Mouse (Mus musculus) hindbrain, embryonic 13.5 days (tissue): ENCODE measurements around the gene Trim69. TPM values are rescaled to one million over a fixed set of nuclear protein-coding genes. Genes with fewer than 3 reads are reported as not detected.

Source experiments
- ATAC-seq: fragments of 200-750 bp; cut with Nextera tagmentation; 2 replicates; pipeline ENCODE4 v1.8.0; 2017; ENCODE audit warnings: moderate TSS enrichment; ENCODE audit not compliant: low FRiP score
- H3K27ac ChIP-seq: fragments of 300-500 bp; sonication (generic); 2 replicates; pipeline ENCODE4 v1.5.1; 2015; ENCODE audit warnings: inconsistent platforms, mild to moderate bottlenecking, moderate library complexity
- H3K27me3 ChIP-seq: fragments of 300-500 bp; sonication (generic); 2 replicates; pipeline ENCODE4 v1.6.1; 2015; ENCODE audit warnings: mild to moderate bottlenecking, inconsistent platforms
- H3K36me3 ChIP-seq: fragments of 300-500 bp; sonication (generic); 2 replicates; pipeline ENCODE4 v1.6.1; 2015; ENCODE audit warnings: mild to moderate bottlenecking, inconsistent platforms
- H3K4me1 ChIP-seq: fragments of 300-500 bp; sonication (generic); replicated peaks from 2 replicates; pipeline ENCODE4 v1.6.1; 2015; ENCODE audit warnings: inconsistent platforms
- H3K4me2 ChIP-seq: fragments of 300-500 bp; sonication (generic); 2 replicates; pipeline ENCODE4 v1.6.1; 2015; ENCODE audit warnings: inconsistent platforms, mild to moderate bottlenecking, moderate library complexity
- H3K4me3 ChIP-seq: fragments of 300-500 bp; sonication (generic); 2 replicates; pipeline ENCODE4 v1.5.1; 2015; ENCODE audit warnings: mild to moderate bottlenecking, inconsistent platforms
- H3K9ac ChIP-seq: fragments of 300-500 bp; sonication (generic); 2 replicates; pipeline ENCODE4 v1.6.1; 2015; ENCODE audit warnings: mild to moderate bottlenecking, inconsistent platforms
- H3K9me3 ChIP-seq: fragments of 300-500 bp; sonication (generic); 2 replicates; pipeline ENCODE4 v1.6.1; 2016; ENCODE audit warnings: inconsistent platforms
- WGBS: fragments of 180-500 bp; shearing (Covaris S2); methylation state at CpG from one replicate; pipeline ENCODE4 v1.1.7; 2015; 5-methylcytosine and 5-hydroxymethylcytosine counted together
- polyA plus RNA-seq: library from polyadenylated mRNA; unstranded; fragments of >200 nt; fragmentation: Nextera tagmentation; extraction: Ambion mirVana; gene quantifications from 2 replicates; pipeline ENCODE4 v1.2.1, GENCODE M21; 2015

Gene Trim69
- polyA plus RNA-seq, 1 experiment from 2014 or later, result not detected

- Histone ChIP-seq H3K27ac (no peak overlapping the region), H3K36me3 (no peaks in the 10 kb centered on the region), H3K4me1 (no peaks in the 10 kb centered on the region), H3K4me3 (no peak overlapping the region), H3K9ac (no peak overlapping the region), H3K27me3 (no peaks in the 10 kb centered on the region), H3K4me2 (no peak overlapping the region), H3K9me3 (no peaks in the 10 kb centered on the region)
- 93% methylated on average over 4 of the region's 4 CpGs for WGBS
- no peak for ATAC-seq
Observed at GRCm38 (mm10) chr2:122156051-122156700, 4.3 kb upstream of the Trim69 start.

- H3K4me3 ChIP-seq, result no peak overlapping the region
- no peaks in the 10 kb centered on the region for H3K27me3 ChIP-seq
- no peaks in the 10 kb centered on the region for H3K9me3 ChIP-seq
- H3K4me1 ChIP-seq, result no peaks in the 10 kb centered on the region
- H3K9ac ChIP-seq, result no peak overlapping the region
- no peak for ATAC-seq
- H3K27ac ChIP-seq, result no peak overlapping the region
- no peaks in the 10 kb centered on the region for H3K36me3 ChIP-seq
- no peak overlapping the region for H3K4me2 ChIP-seq
Observed at GRCm38 (mm10) chr2:122157561-122157960, 2.9 kb upstream of the Trim69 start.

DNA sequence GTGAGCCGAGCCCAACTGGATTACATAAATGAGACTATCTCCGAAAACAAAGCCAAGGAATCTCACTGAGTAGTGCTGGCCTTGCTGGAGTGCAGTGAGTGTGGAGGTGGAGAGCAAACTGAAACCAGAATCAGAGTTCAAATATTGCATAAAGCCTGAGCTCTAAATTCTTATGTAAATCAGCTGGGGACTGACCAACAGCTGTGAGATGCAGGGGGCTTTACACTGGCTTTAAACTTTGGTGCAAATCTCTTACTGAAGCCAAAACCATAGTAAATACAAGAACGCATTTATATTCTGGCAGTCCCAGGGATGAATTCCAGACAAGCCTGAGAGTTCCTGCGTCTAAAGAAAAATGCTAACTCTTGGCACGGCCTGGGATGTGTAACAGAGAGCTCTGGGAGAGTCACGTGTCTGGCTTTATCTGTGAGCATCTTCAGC, 2.1 kb upstream of the Trim69 start:
- 62% methylated on average over 6 of the region's 6 CpGs for WGBS
- no peak for ATAC-seq
- Histone ChIP-seq H3K4me3 (no peak overlapping the region), H3K9ac (no peak overlapping the region), H3K4me1 (no peaks in the 10 kb centered on the region), H3K36me3 (no peaks in the 10 kb centered on the region), H3K27ac (no peak overlapping the region), H3K27me3 (no peaks in the 10 kb centered on the region), H3K9me3 (no peaks in the 10 kb centered on the region), H3K4me2 (no peak overlapping the region)

- H3K4me2 ChIP-seq, result no peak overlapping the region
- ATAC-seq, result no peak
- 91% methylated on average over 6 of the region's 6 CpGs for WGBS
- no peak overlapping the region for H3K9ac ChIP-seq
- no peaks in the 10 kb centered on the region for H3K4me1 ChIP-seq
- no peak overlapping the region for H3K4me3 ChIP-seq
- H3K27me3 ChIP-seq, result no peaks in the 10 kb centered on the region
- H3K27ac ChIP-seq, result no peak overlapping the region
- no peaks in the 10 kb centered on the region for H3K36me3 ChIP-seq
- no peaks in the 10 kb centered on the region for H3K9me3 ChIP-seq
Observed at GRCm38 (mm10) chr2:122159667-122160066, 833 bp upstream of the Trim69 start.

DNA sequence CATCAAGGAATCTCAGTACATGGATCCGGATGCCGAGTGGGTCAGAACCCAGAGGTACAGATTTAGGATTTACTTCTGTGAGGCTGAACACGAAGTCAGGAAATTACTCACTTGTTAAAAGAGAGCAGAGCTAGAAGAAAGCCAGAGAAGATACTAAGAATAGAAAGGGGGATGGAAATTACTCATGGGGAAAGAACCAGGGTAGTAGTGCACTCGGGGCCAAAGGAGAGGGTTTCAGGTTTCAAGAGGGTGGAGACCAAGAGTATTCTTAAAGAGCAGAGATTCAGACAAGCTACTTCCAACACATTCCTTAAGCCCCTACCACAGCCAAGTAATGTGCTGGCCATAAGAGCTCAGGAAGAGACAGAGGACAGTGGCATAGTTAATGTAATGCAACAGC, 1.0 kb downstream of the Trim69 start:
- 24% methylated on average over 4 of the region's 4 CpGs for WGBS
- Histone ChIP-seq H3K4me3 (no peak overlapping the region), H3K4me1 (no peaks in the 10 kb centered on the region), H3K9me3 (no peaks in the 10 kb centered on the region), H3K9ac (no peak overlapping the region), H3K4me2 (no peak overlapping the region), H3K27ac (no peak overlapping the region), H3K27me3 (no peaks in the 10 kb centered on the region), H3K36me3 (no peaks in the 10 kb centered on the region)
- ATAC-seq, result no peak

GRCm38 (mm10) chr2:122162529-122162928, 2.0 kb downstream of the Trim69 start:
- ATAC-seq, result no peak
- Histone ChIP-seq H3K36me3 (no peaks in the 10 kb centered on the region), H3K4me2 (no peak overlapping the region), H3K4me1 (no peaks in the 10 kb centered on the region), H3K4me3 (no peak overlapping the region), H3K9me3 (no peaks in the 10 kb centered on the region), H3K27ac (no peak overlapping the region), H3K27me3 (no peaks in the 10 kb centered on the region), H3K9ac (no peak overlapping the region)
- 75% methylated on average over 2 of the region's 2 CpGs for WGBS

- Histone ChIP-seq H3K4me1 (no peaks in the 10 kb centered on the region), H3K36me3 (no peaks in the 10 kb centered on the region), H3K27ac (no peak overlapping the region), H3K9me3 (no peaks in the 10 kb centered on the region), H3K9ac (no peak overlapping the region), H3K27me3 (no peaks in the 10 kb centered on the region), H3K4me2 (no peak overlapping the region), H3K4me3 (no peak overlapping the region)
- 83% methylated on average over 13 of the region's 13 CpGs for WGBS
- no peak for ATAC-seq
Observed at GRCm38 (mm10) chr2:122163430-122164195, 3.1 kb downstream of the Trim69 start.

DNA sequence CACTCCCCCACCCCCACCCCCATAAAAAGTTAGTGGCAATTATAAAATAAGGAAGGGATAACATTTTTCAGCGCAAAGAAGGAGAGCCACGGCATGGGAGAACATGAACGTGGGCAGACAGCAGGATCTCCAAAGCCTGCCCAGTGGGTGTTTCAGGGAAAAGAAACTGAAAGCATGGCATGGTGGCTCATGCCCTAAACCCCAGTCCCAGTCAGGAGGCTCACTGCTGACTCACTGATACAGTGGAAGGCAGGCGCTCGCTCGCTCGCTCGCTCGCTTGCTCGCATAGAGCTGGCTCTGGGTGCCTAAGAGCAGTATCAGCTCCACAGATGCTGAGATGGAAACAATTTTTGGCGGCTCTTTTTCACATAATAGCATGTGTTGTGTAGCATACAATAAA, 3.8 kb downstream of the Trim69 start:
- no peaks in the 10 kb centered on the region for H3K9me3 ChIP-seq
- no peaks in the 10 kb centered on the region for H3K36me3 ChIP-seq
- no peak for ATAC-seq
- H3K27me3 ChIP-seq, result no peaks in the 10 kb centered on the region
- no peak overlapping the region for H3K27ac ChIP-seq
- H3K4me2 ChIP-seq, result no peak overlapping the region
- H3K4me1 ChIP-seq, result no peaks in the 10 kb centered on the region
- WGBS, result 88% methylated on average over 11 of the region's 11 CpGs
- no peak overlapping the region for H3K4me3 ChIP-seq
- no peak overlapping the region for H3K9ac ChIP-seq

DNA sequence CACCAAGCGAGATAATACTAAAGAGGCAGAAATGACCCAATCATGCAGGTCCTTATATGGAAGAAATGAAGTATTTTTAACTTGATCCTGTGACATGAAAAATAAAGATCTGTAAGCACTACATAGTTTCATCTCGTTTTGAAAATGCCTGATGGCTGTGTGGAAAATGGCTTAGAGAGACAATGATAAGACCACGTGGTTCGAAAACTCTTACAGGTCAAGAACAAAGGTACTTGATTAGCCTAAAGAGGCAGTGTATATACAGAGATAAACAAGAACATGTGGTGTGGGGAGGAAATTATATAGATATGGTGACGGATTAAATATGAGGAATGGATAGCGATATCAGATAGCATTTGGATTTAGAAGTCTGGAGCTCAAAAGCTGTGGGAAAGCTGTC, 10.8 kb downstream of the Trim69 start:
- H3K4me3 ChIP-seq, result no peak overlapping the region
- WGBS, result 93% methylated on average over 6 of the region's 6 CpGs
- H3K4me1 ChIP-seq, result no peaks in the 10 kb centered on the region
- no peak overlapping the region for H3K9ac ChIP-seq
- no peaks in the 10 kb centered on the region for H3K9me3 ChIP-seq
- H3K4me2 ChIP-seq, result no peak overlapping the region
- no peak overlapping the region for H3K27ac ChIP-seq
- no peaks in the 10 kb centered on the region for H3K27me3 ChIP-seq
- ATAC-seq, result no peak
- no peaks in the 10 kb centered on the region for H3K36me3 ChIP-seq

DNA sequence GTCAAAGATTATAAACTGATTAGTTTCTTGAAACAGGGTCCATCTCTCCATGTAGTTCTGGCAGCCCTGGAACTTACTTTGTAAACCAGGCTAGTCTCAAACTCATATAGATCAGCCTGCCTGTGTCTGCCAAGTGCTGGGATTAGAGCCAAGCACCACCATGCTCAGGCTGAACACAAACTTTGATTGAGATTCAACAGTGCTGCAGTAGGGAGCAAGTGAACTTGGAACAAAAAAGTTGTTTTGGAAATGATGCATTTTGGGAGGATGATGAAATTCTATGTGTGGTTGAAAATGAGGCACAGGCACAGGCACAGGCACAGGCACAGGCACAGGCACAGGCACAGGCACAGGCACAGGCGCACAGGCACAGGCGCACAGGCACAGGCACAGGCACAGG, 11.7 kb downstream of the Trim69 start:
- H3K4me2 ChIP-seq, result no peak overlapping the region
- no peaks in the 10 kb centered on the region for H3K4me1 ChIP-seq
- no peak for ATAC-seq
- H3K36me3 ChIP-seq, result no peaks in the 10 kb centered on the region
- H3K27me3 ChIP-seq, result no peaks in the 10 kb centered on the region
- no peak overlapping the region for H3K4me3 ChIP-seq
- WGBS, result 95% methylated on average over 2 of the region's 2 CpGs
- H3K9me3 ChIP-seq, result no peaks in the 10 kb centered on the region
- H3K9ac ChIP-seq, result no peak overlapping the region
- H3K27ac ChIP-seq, result no peak overlapping the region

DNA sequence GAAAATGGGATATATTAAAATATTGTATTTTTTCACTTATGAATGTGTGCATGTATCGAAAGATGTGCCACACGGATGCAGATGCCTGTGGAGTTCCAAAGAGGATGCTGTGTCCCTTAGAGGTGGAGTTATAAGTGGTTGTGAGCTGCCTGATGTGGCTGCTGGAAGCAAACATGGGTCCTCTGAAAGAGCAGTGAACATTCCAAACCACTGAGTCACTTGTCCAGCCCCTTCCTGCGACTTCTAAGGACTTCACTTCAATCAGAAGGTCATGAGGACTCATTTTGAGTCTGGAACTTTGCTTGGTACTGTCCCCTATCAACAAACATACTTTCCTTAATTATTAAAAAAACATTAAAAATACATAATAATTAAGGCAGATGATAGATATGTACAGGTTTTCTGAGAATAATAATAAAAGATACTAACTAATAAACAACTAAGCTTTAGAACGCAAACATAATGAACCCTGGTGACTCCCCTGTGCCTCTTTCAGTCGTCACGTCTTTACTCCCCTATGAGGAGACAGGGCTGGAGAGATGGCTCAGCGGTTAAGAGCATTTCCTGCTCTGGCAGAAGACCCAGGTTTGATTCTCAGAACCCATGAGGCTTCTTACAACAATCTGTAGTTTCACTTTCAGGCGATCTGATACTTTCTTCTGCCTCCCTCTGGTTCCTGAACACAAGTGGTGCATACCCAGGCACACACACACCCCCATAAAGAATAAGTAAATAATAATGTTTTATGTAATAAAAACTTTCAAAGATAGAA, 19.7 kb downstream of the Trim69 start:
- H3K4me2 ChIP-seq, result no peak overlapping the region
- H3K9ac ChIP-seq, result no peak overlapping the region
- H3K27me3 ChIP-seq, result no peaks in the 10 kb centered on the region
- no peaks in the 10 kb centered on the region for H3K36me3 ChIP-seq
- 79% methylated on average over 8 of the region's 8 CpGs for WGBS
- H3K4me3 ChIP-seq, result no peak overlapping the region
- no peak for ATAC-seq
- no peaks in the 10 kb centered on the region for H3K4me1 ChIP-seq
- H3K9me3 ChIP-seq, result no peaks in the 10 kb centered on the region
- no peak overlapping the region for H3K27ac ChIP-seq

DNA sequence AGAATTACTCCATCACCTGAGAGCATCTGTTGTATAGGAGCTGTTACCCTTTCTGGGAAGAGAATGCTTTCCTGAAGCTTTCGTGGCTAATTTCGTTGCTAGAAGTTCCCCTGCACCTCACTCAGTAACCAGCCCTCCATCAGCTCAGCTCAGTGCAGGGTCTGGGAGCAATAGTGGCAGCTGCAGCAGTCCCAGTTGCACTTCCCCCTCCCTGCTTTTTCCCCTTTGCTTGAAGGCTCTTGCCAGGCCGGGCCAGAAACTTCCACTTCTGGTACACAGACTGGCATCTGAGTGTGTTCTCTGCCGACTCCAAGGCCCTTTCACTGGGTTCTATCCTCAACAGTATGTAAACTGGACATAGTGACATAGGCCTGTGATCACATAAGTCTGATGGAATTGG, 24.6 kb downstream of the Trim69 start:
- WGBS, result 85% methylated on average over 4 of the region's 4 CpGs
- H3K9ac ChIP-seq, result no peak overlapping the region
- no peaks in the 10 kb centered on the region for H3K36me3 ChIP-seq
- no peaks in the 10 kb centered on the region for H3K4me1 ChIP-seq
- H3K27ac ChIP-seq, result no peak overlapping the region
- H3K9me3 ChIP-seq, result no peaks in the 10 kb centered on the region
- H3K4me2 ChIP-seq, result no peak overlapping the region
- no peaks in the 10 kb centered on the region for H3K27me3 ChIP-seq
- no peak overlapping the region for H3K4me3 ChIP-seq
- ATAC-seq, result no peak
